Mouse (Mus musculus) intestine, embryonic 14.5 days (tissue): ENCODE results near the gene Gata3. TPM values are rescaled to one million over a fixed set of nuclear protein-coding genes. Genes with fewer than 3 reads are reported as not detected.
A peak's percentile ranks its signal among the peaks of the same experiment; 100 is the strongest.

Source experiments
- ATAC-seq: fragments of 200-750 bp; cut with Nextera tagmentation; replicated peaks from 2 replicates; pipeline ENCODE4 v1.8.0; 2017; ENCODE audit warnings: low read depth, moderate number of reproducible peaks, moderate TSS enrichment, moderate library complexity; ENCODE audit not compliant: low FRiP score, low TSS enrichment
- DNase-seq: peaks from one replicate; pipeline ENCODE4 v3.0.0-alpha.2; 2018; ENCODE audit warnings: low spot score
- H3K27ac ChIP-seq: fragments of 300-500 bp; sonication (generic); 2 replicates; pipeline ENCODE4 v1.5.1; 2014; ENCODE audit warnings: low read depth, mild to moderate bottlenecking, control low read depth
- H3K27me3 ChIP-seq: fragments of 300-500 bp; sonication (generic); replicated peaks from 2 replicates; pipeline ENCODE4 v1.6.1; 2014; ENCODE audit warnings: low read length, control low read depth; ENCODE audit not compliant: control insufficient read depth, insufficient read depth
- H3K36me3 ChIP-seq: fragments of 300-500 bp; sonication (generic); 2 replicates; pipeline ENCODE4 v1.6.1; 2014; ENCODE audit warnings: low read length, control low read depth; ENCODE audit not compliant: control insufficient read depth, insufficient read depth
- H3K4me1 ChIP-seq: fragments of 300-500 bp; sonication (generic); replicated peaks from 2 replicates; pipeline ENCODE4 v1.6.1; 2014; ENCODE audit warnings: low read length, control low read depth, mixed read lengths; ENCODE audit not compliant: control insufficient read depth, insufficient read depth
- H3K4me2 ChIP-seq: fragments of 300-500 bp; sonication (generic); 2 replicates; pipeline ENCODE4 v1.6.1; 2014; ENCODE audit warnings: low read length
- H3K4me3 ChIP-seq: fragments of 300-500 bp; sonication (generic); 2 replicates; pipeline ENCODE4 v1.5.1; 2014; ENCODE audit warnings: low read depth, low read length, control low read depth, mixed read lengths
- H3K9ac ChIP-seq: fragments of 300-500 bp; sonication (generic); 2 replicates; pipeline ENCODE4 v1.6.1; 2014; ENCODE audit warnings: mild to moderate bottlenecking, low read length
- H3K9me3 ChIP-seq: fragments of 300-500 bp; sonication (generic); 2 replicates; pipeline ENCODE4 v1.6.1; 2016; ENCODE audit warnings: low read length, control low read depth; ENCODE audit not compliant: control insufficient read depth
- WGBS: fragments of 180-500 bp; shearing (Covaris S2); extraction: QIAGEN DNeasy Blood & Tissue Kit; methylation state at CpG from one replicate; pipeline ENCODE4 v1.1.7; 2014; 5-methylcytosine and 5-hydroxymethylcytosine counted together
- polyA plus RNA-seq: library from polyadenylated mRNA; unstranded; fragments of >200 nt; fragmentation: Nextera tagmentation; extraction: Ambion mirVana; gene quantifications from 2 replicates; pipeline ENCODE4 v1.2.1, GENCODE M21; 2014

Gata3 gene
- polyA plus RNA-seq, 1 experiment from 2014 or later = 1.8 TPM

GRCm38 (mm10) chr2:9877966-9878563, 11.8 kb downstream of the Gata3 start:
- Histone ChIP-seq H3K9ac (no peak overlapping the region), H3K27me3 (peaks cover 100% of the 10 kb centered on the region), H3K4me1 (peaks cover 8% of the 10 kb centered on the region; the same call in 1 of the 2 replicates), H3K27ac (no peak overlapping the region), H3K4me3 (peak overlapping the region; percentile 47), H3K4me2 (peak overlapping the region; percentile 94), H3K36me3 (no peaks in the 10 kb centered on the region), H3K9me3 (no peaks in the 10 kb centered on the region)
- ATAC-seq (no peak), DNase-seq (peak; percentile 68)
- under 1% methylated on average over 19 of the region's 19 CpGs for WGBS

- peak overlapping the region; percentile 94 for H3K4me2 ChIP-seq
- H3K9me3 ChIP-seq = no peaks in the 10 kb centered on the region
- DNase-seq (peak; percentile 79), ATAC-seq (no peak)
- peak overlapping the region; percentile 47 for H3K4me3 ChIP-seq
- peaks cover 8% of the 10 kb centered on the region; the same call in 1 of the 2 replicates for H3K4me1 ChIP-seq
- H3K27ac ChIP-seq = no peak overlapping the region
- H3K36me3 ChIP-seq = no peaks in the 10 kb centered on the region
- WGBS = under 1% methylated on average over 35 of the region's 35 CpGs
- peaks cover 100% of the 10 kb centered on the region for H3K27me3 ChIP-seq
- 0 out of 2 replicates have a peak overlapping the region, but pooled peaks have one; percentile 11 for H3K9ac ChIP-seq
Observed at GRCm38 (mm10) chr2:9877326-9877690, 12.5 kb downstream of the Gata3 start.

- peak; percentile 67 for DNase-seq
Observed at GRCm38 (mm10) chr2:9876621-9877325, 13.1 kb downstream of the Gata3 start.

GRCm38 (mm10) chr2:9875676-9876357, 14.0 kb downstream of the Gata3 start:
- no peak overlapping the region for H3K4me2 ChIP-seq
- WGBS = 39% methylated on average over 12 of the region's 12 CpGs

More at GRCm38 (mm10) chr2:9876621-9877325, 13.1 kb downstream of the Gata3 start:
- H3K27me3 ChIP-seq = peaks cover 100% of the 10 kb centered on the region
- no peak overlapping the region for H3K27ac ChIP-seq
- WGBS = 8% methylated on average over 31 of the region's 31 CpGs
- H3K9ac ChIP-seq = 0 out of 2 replicates have a peak overlapping the region, but pooled peaks have one; percentile 11
- H3K4me3 ChIP-seq = peak overlapping the region; percentile 47
- peak overlapping the region; percentile 94 for H3K4me2 ChIP-seq
- H3K9me3 ChIP-seq = no peaks in the 10 kb centered on the region
- no peak for ATAC-seq
- H3K4me1 ChIP-seq = peaks cover 8% of the 10 kb centered on the region; the same call in 1 of the 2 replicates
- H3K36me3 ChIP-seq = no peaks in the 10 kb centered on the region

GRCm38 (mm10) chr2:9875220-9875619, 14.6 kb downstream of the Gata3 start:
- DNase-seq = peak; percentile 57
- Histone ChIP-seq H3K27ac (no peak overlapping the region), H3K9ac (no peak overlapping the region), H3K4me2 (no peak overlapping the region), H3K36me3 (no peaks in the 10 kb centered on the region), H3K27me3 (peaks cover 92% of the 10 kb centered on the region), H3K4me3 (no peak overlapping the region), H3K9me3 (no peaks in the 10 kb centered on the region), H3K4me1 (peaks cover 5% of the 10 kb centered on the region; the same call in 1 of the 2 replicates)
- no peak for ATAC-seq
- 13% methylated on average over 4 of the region's 4 CpGs for WGBS

More at GRCm38 (mm10) chr2:9875676-9876357, 14.0 kb downstream of the Gata3 start:
- Histone ChIP-seq H3K4me3 (no peak overlapping the region), H3K27me3 (peaks cover 97% of the 10 kb centered on the region), H3K36me3 (no peaks in the 10 kb centered on the region), H3K9ac (no peak overlapping the region), H3K4me1 (peaks cover 5% of the 10 kb centered on the region; the same call in 1 of the 2 replicates), H3K27ac (no peak overlapping the region), H3K9me3 (no peaks in the 10 kb centered on the region)
- DNase-seq (no peak), ATAC-seq (no peak)

DNA sequence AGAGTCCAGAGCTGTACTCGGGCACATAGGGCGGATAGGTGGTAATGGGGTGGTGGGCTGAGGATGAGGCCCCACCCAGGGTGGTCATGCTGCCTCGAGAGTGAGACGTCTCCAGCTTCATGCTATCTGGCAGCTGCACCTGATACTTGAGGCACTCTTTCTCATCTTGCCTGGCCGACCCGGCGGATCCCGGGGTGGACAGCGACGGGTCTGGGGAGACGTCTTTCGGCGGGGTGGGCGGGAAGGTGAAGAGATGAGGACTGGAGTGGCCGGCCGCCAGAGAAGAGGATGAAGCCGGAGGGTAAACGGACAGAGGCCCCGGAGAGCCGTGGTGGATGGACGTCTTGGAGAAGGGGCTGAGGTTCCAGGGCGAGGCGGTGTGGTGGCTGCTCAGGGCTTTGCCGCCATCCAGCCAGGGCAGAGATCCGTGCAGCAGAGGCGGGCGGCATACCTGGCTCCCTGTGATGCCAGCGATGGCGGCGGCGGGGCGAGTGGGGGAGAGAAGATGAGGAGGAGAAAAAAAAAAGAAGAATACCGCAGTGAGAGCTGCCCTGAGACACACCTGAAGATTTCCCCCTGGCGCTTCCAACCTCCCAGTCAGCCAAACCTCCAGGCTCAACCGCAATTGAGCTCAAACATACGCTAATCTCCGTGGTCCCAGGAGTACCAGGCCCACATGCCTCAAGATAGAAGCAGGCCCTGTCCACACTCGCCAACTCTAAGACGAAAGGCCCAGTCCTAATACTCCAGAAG, 15.2 kb downstream of the Gata3 start:
- no peak overlapping the region for H3K4me2 ChIP-seq
- H3K4me1 ChIP-seq = peaks cover 5% of the 10 kb centered on the region; the same call in 1 of the 2 replicates
- ATAC-seq (no peak), DNase-seq (peak; percentile 61)
- H3K9ac ChIP-seq = no peak overlapping the region
- H3K9me3 ChIP-seq = no peaks in the 10 kb centered on the region
- peaks cover 86% of the 10 kb centered on the region for H3K27me3 ChIP-seq
- 13% methylated on average over 39 of the region's 39 CpGs for whole genome bisulfite sequencing
- no peak overlapping the region for H3K27ac ChIP-seq
- no peaks in the 10 kb centered on the region for H3K36me3 ChIP-seq
- no peak overlapping the region for H3K4me3 ChIP-seq

DNA sequence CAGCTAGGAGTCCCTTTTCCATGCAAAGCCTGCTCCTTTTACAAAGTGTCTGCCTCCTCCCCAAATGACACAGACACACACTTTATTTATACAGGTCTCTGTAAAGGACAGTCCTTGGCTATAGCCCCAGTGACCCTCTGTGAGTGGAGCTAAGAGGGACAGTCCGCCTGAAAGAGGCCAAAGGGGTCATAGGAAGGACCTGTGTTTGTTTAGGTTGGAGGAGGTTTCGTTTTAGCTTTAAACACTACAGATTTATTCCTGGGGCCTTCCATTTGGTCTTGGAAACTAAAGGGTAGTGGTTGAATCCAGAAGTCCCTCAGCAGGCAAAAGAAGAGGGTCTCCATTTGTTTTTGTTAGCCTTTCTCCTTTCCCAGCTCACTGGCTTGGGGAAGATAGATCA, 16.1 kb downstream of the Gata3 start:
- DNase-seq (no peak), ATAC-seq (no peak)
- Histone ChIP-seq H3K36me3 (no peaks in the 10 kb centered on the region), H3K9ac (no peak overlapping the region), H3K4me2 (no peak overlapping the region), H3K27me3 (peaks cover 78% of the 10 kb centered on the region), H3K4me3 (no peak overlapping the region), H3K9me3 (no peaks in the 10 kb centered on the region), H3K27ac (no peak overlapping the region), H3K4me1 (peaks cover 5% of the 10 kb centered on the region; the same call in 1 of the 2 replicates)
- WGBS = 40% methylated on average over 2 of the region's 2 CpGs

GRCm38 (mm10) chr2:9872682-9873081, 17.2 kb downstream of the Gata3 start:
- no peak overlapping the region for H3K4me3 ChIP-seq
- H3K9me3 ChIP-seq = no peaks in the 10 kb centered on the region
- no peak overlapping the region for H3K27ac ChIP-seq
- ATAC-seq (no peak), DNase-seq (no peak)
- H3K27me3 ChIP-seq = peaks cover 70% of the 10 kb centered on the region
- peak overlapping the region; percentile 7; the same call in 1 of the 2 replicates for H3K4me2 ChIP-seq
- no peaks in the 10 kb centered on the region for H3K36me3 ChIP-seq
- H3K9ac ChIP-seq = no peak overlapping the region
- WGBS = 22% methylated on average over 12 of the region's 12 CpGs
- no peaks in the 10 kb centered on the region for H3K4me1 ChIP-seq
